Mouse (Mus musculus): Measurements from ENCODE around the gene Pllp. TPM values are rescaled to one million over a fixed set of nuclear protein-coding genes. Genes with fewer than 3 reads are reported as not detected.
A peak's percentile ranks its signal among the peaks of the same experiment; 100 is the strongest.

The Pllp gene
- 0.60 TPM in 1 of 2 replicates, not detected in the other for polyA plus RNA-seq (2011; ENCODE audit: insufficient read length, low read depth, missing spikeins)

DNA sequence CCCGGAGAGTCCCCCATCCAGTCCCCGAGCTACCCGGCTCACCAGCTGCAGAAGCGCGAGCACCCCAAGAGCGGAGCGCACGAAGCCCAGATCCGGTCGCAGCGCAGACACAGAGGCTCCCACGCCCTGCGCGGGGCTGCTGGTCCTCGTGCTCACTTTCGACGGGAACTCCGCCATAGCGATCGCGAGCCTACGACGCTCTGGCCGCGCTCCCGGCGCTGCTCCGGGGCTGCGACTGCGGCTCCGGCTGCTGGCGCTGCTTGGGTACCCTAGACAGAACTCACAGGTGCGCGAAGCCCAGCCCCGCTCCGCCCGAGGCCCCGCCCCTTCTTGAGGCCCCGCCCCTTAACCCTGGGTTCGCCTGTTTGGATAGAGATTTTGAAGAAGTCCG is at the start of gene Pllp:
Pllp (minus strand) TSS at position 285 of the 391 bp plus-strand sequence.
- Histone ChIP-seq H3K4me3 (ENCODE audit: insufficient read depth, low read length) (peak within 1 kb of the TSS; percentile 11), H3K4me1 (ENCODE audit: control insufficient read depth, insufficient read depth, low read length) (no peaks in the 10 kb centered on the region), H3K27ac (ENCODE audit: insufficient read depth, low read length) (no peak within 1 kb of the TSS)
- no peak for TF ChIP-seq CTCF (IDR thresholded peaks at IDR 0.05; ENCODE audit: borderline replicate concordance, insufficient read depth, low read length)
- no peak for TF ChIP-seq POLR2A (IDR thresholded peaks at IDR 0.05; ENCODE audit: low read depth, low read length)

DNA sequence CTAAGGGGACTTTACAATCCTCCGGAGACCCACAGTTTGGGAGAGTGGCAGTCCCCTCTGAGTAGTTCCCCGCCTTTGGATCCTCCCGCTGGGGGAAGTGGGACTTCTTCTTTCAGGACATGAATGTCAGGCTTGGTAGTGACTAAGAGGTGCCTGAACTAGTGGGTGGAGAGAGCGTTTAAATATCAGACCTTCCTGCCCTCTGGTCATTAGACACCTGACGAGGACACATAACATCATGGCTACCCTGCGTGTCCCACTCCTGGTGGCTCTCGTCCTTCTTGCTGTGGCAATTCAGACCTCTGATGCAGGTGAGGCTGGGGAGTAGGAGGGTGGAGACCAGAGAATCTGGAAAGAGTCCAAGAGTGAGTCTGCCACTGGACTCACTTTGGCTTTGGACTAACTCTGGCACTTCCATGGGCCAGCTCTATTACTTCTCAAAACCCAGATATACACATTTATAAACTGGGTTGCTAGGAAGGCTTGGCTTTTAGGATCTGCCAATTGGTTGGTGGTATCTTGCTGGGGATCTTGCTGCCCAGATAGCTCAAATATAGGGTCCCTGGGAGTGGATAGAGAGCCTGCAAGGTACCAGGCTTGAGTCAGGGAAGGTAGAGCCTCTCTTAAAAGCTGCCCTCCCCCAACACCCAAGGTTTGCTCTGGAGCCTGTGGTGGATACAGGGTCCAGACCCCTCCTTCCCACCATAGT is 49.6 kb upstream of the Pllp start, which contains the start of gene Ccl22:
Ccl22 (plus strand) TSS at position 115 of the 709 bp plus-strand sequence.
- no peak within 1 kb of the TSS for H3K27ac ChIP-seq (ENCODE audit: insufficient read depth, low read length)
- no peak for TF ChIP-seq CTCF (IDR thresholded peaks at IDR 0.05; ENCODE audit: borderline replicate concordance, insufficient read depth, low read length)
- no peak for TF ChIP-seq POLR2A (IDR thresholded peaks at IDR 0.05; ENCODE audit: low read depth, low read length)
- no peaks in the 10 kb centered on the region for H3K4me1 ChIP-seq (ENCODE audit: control insufficient read depth, insufficient read depth, low read length)
- H3K4me3 ChIP-seq (ENCODE audit: insufficient read depth, low read length) = no peak within 1 kb of the TSS

DNA sequence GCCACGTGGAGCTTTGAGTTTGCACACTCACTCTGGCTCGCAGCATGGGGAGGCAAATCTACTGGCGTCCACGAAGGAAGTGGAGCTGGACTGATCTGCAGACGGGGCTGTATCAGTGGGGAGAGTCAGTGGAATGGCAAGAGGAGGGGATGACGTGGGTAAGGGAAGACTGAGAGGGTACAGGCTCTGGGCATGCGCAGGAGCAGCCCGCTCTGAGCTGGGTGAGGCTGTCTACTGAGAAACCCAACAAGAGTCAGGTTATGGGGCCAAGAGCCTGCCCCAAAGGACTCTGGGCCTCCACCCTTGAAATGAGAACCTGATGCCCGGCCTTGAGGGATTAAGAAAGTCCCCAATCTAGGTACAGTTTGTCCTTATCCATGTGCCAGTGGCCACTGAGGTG is 48.9 kb upstream of the Pllp start:
- H3K4me1 ChIP-seq (ENCODE audit: control insufficient read depth, insufficient read depth, low read length) = no peaks in the 10 kb centered on the region
- H3K4me3 ChIP-seq (ENCODE audit: insufficient read depth, low read length) = no peak overlapping the region
- no peak for TF ChIP-seq POLR2A (IDR thresholded peaks at IDR 0.05; ENCODE audit: low read depth, low read length)
- H3K27ac ChIP-seq (ENCODE audit: insufficient read depth, low read length) = no peak overlapping the region

DNA sequence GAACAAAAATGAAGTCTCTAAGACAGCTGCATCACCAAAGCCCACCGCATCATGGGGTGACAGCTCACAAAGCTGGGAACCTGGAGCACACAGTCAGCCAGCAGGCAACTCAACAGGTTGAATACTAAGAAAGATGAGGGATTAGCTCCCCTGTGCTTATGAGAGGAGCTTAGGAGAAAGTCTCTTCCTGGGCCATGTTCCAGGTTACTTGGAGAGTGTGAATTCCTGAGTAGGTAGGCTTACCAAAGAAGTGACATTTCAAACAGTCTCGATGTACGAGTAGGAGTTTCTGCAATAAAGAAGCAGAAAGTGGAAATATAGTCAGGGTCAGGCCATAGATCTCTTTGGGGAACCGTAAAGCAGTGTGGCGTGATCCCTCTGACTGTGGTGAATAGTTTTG is 48.4 kb upstream of the Pllp start:
- Histone ChIP-seq H3K4me3 (ENCODE audit: insufficient read depth, low read length) (no peak overlapping the region), H3K4me1 (ENCODE audit: control insufficient read depth, insufficient read depth, low read length) (no peaks in the 10 kb centered on the region), H3K27ac (ENCODE audit: insufficient read depth, low read length) (no peak overlapping the region)
- TF ChIP-seq POLR2A (IDR thresholded peaks at IDR 0.05; ENCODE audit: low read depth, low read length) (no peak), CTCF (IDR thresholded peaks at IDR 0.05; ENCODE audit: borderline replicate concordance, insufficient read depth, low read length) (no peak)

DNA sequence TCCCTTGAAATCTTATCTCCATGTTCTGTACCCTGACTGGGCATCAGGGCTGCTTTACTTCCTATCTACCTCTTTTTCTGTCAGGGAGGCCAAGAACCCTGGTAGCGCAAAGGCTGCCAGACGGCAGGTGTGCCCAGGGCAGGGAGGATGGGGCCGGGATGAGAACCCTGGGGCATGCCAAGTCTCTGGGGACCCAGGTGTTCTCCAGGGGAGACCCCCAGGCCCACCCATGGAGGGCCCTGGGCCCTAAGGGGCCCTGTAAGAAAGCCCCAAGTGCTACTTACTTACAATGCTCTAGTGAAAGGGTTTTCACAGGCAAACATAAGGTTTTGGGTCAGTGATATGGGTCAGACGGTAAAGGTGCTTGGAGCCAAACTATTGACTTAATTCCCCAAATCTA is 45.6 kb upstream of the Pllp start:
- Histone ChIP-seq H3K4me1 (ENCODE audit: control insufficient read depth, insufficient read depth, low read length) (no peaks in the 10 kb centered on the region), H3K27ac (ENCODE audit: insufficient read depth, low read length) (no peak overlapping the region), H3K4me3 (ENCODE audit: insufficient read depth, low read length) (no peak overlapping the region)
- TF ChIP-seq POLR2A (IDR thresholded peaks at IDR 0.05; ENCODE audit: low read depth, low read length) = no peak
- no peak for TF ChIP-seq CTCF (IDR thresholded peaks at IDR 0.05; ENCODE audit: borderline replicate concordance, insufficient read depth, low read length)

DNA sequence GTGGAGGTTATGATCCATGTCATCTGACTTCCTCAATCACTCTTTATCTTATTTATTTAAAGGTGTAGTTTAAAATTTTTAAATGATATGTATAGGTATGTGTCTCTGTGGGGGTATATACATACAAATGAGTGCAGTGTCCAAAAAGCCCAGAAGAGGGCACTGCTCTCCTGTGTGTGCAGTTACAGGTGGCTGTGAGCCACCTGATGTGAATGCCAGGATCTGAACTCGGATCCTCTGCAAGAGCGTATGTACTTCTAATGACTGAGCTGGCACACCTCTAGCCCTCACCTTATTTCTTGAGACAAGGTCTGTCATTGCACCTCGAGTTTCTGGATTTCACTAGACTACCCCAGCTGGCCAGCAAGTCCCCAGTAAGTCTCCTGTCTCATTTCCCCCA is 44.5 kb upstream of the Pllp start:
- Histone ChIP-seq H3K4me3 (ENCODE audit: insufficient read depth, low read length) (no peak overlapping the region), H3K27ac (ENCODE audit: insufficient read depth, low read length) (no peak overlapping the region), H3K4me1 (ENCODE audit: control insufficient read depth, insufficient read depth, low read length) (no peaks in the 10 kb centered on the region)
- no peak for TF ChIP-seq POLR2A (IDR thresholded peaks at IDR 0.05; ENCODE audit: low read depth, low read length)
- TF ChIP-seq CTCF (IDR thresholded peaks at IDR 0.05; ENCODE audit: borderline replicate concordance, insufficient read depth, low read length) = no peak

DNA sequence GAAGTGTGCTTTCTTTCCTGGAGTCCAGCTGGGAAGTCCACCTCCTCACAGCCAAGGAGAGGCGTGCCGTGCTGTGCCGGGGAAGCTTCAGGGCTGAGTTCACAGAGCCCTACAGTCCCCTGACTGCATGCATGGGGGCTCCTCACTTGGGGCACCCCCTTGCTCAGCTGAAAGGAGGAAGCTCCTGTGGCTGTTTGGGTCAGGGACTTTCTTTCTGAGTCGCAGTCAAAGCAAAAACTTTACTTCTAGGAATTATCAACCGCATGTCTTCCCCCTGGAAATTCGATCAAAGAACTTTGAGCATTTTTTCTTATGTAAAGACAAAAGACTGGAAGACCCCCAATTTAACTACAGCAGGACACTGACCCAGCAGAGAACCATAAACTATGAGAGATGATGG is 43.8 kb upstream of the Pllp start:
- Histone ChIP-seq H3K4me3 (ENCODE audit: insufficient read depth, low read length) (no peak overlapping the region), H3K27ac (ENCODE audit: insufficient read depth, low read length) (no peak overlapping the region), H3K4me1 (ENCODE audit: control insufficient read depth, insufficient read depth, low read length) (no peaks in the 10 kb centered on the region)
- TF ChIP-seq CTCF (IDR thresholded peaks at IDR 0.05; ENCODE audit: borderline replicate concordance, insufficient read depth, low read length) = no peak
- TF ChIP-seq POLR2A (IDR thresholded peaks at IDR 0.05; ENCODE audit: low read depth, low read length) = no peak

DNA sequence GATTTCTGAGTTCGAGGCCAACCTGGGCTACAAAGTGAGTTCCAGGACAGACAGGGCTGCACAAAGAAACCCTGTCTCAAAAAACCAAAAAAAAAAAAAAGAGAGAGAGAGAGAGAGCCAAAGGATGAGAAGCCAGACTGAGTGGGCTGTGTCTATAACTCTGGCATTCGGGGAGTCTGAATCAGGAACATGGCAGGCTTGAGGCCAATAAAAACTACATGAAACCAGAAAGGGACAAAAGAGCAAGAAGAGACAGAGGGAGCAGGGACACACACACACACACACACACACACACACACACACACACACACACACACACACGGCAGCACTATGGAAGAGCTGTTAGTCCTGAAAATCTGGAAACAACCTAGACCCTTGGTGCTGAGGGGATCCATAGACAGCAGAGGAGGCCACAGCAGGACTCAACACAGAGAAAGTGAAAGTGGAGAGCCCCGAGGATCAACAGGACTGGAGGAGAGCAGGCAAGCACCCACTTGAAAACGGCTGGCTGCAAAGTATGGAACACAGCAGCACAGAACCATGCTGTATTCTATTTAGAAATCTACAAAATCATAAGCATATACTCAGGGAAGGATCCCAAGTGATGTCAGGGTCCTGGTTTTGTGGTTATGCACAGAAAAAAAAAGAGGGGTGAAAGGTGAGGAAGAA is 39.5 kb upstream of the Pllp start:
- Histone ChIP-seq H3K4me3 (ENCODE audit: insufficient read depth, low read length) (no peak overlapping the region), H3K27ac (ENCODE audit: insufficient read depth, low read length) (no peak overlapping the region), H3K4me1 (ENCODE audit: control insufficient read depth, insufficient read depth, low read length) (no peaks in the 10 kb centered on the region)
- no peak; the same call in 1 of the 2 replicates for TF ChIP-seq POLR2A (IDR thresholded peaks at IDR 0.05; ENCODE audit: low read depth, low read length)
- TF ChIP-seq CTCF (IDR thresholded peaks at IDR 0.05; ENCODE audit: borderline replicate concordance, insufficient read depth, low read length) = no peak

DNA sequence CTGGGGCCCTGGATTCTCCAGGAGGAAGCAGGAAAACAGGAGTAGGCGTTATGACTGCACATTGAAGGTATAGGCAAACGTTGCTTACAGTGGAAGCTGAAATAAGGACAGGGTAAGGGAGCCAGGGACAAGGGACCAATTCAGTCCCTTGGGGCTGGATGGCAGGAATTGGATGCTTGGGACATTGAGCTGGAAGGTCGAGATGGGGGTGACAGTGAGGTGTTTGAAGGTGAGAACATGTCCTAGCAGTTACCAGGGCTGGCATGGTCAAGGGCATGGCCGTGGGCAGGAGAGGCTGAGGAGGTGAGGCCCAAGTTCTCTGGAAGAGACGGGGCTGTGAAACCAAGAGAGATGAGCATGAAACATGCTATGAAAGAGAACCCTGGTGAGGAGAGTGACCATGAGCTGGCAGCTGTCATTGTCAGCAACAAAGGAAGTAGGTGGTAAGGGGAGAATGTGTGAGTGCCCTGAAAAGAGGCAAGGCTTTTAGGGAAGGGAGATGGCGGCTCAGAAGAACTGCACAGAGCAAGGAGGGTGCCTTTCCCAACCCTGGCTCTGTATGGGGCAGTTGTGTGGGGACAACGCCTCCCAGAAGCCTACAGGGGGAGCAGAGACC is 38.8 kb upstream of the Pllp start:
- Histone ChIP-seq H3K4me1 (ENCODE audit: control insufficient read depth, insufficient read depth, low read length) (no peaks in the 10 kb centered on the region), H3K4me3 (ENCODE audit: insufficient read depth, low read length) (no peak overlapping the region), H3K27ac (ENCODE audit: insufficient read depth, low read length) (peak overlapping the region; percentile 2; the same call in 1 of the 2 replicates)
- no peak for TF ChIP-seq CTCF (IDR thresholded peaks at IDR 0.05; ENCODE audit: borderline replicate concordance, insufficient read depth, low read length)
- no peak for TF ChIP-seq POLR2A (IDR thresholded peaks at IDR 0.05; ENCODE audit: low read depth, low read length)

All from embryonic fibroblast, embryonic 13.5 days (primary cell).